Mouse (Mus musculus) megakaryocyte-erythroid progenitor cell, adult 5-6 weeks (primary cell): ENCODE measurements around the gene 1700008O03Rik. TPM values are rescaled to one million over a fixed set of nuclear protein-coding genes. Genes with fewer than 3 reads are reported as not detected.
A peak's percentile ranks its signal among the peaks of the same experiment; 100 is the strongest.

Experiments used
- ATAC-seq: replicated peaks from 2 replicates; pipeline ENCODE4 v1.8.0; 2016; ENCODE audit warnings: mild to moderate bottlenecking, inconsistent platforms; ENCODE audit not compliant: severe bottlenecking, poor library complexity, low FRiP score, low TSS enrichment
- total RNA-seq, 2 experiments: library from RNA; stranded (forward) in 1 of 2; stranded (reverse) in 1 of 2; fragments of 200-1000, 215-1000 nt in 1 of 2; fragments of >200 nt in 1 of 2; fragmentation: Nextera tagmentation in 1 of 2; gene quantifications; 2 replicates each; pipeline ENCODE4 v1.2.3; 2014 to 2017

The 1700008O03Rik gene
- total RNA-seq, 2 experiments from 2014 or later, result not detected

- ATAC-seq, result no peak
Measured at GRCm38 (mm10) chr7:44382541-44382940, 3.1 kb downstream of the 1700008O03Rik start.

- no peak for ATAC-seq
Measured at GRCm38 (mm10) chr7:44378290-44378689, 7.3 kb downstream of the 1700008O03Rik start.

GRCm38 (mm10) chr7:44375793-44376192 lies 9.8 kb downstream of the 1700008O03Rik start:
- no peak for ATAC-seq

GRCm38 (mm10) chr7:44375207-44375606 lies 10.4 kb downstream of the 1700008O03Rik start:
- ATAC-seq, result no peak

GRCm38 (mm10) chr7:44374756-44375155 lies 10.9 kb downstream of the 1700008O03Rik start:
- no peak for ATAC-seq

- ATAC-seq, result peak; percentile 98
Measured at GRCm38 (mm10) chr7:44373889-44374652, 11.5 kb downstream of the 1700008O03Rik start.

- ATAC-seq, result peak; percentile 19; the same call in 1 of the 2 replicates
Measured at GRCm38 (mm10) chr7:44373460-44373859, 12.2 kb downstream of the 1700008O03Rik start.

GRCm38 (mm10) chr7:44372678-44373077 lies 12.9 kb downstream of the 1700008O03Rik start:
- ATAC-seq, result no peak

- ATAC-seq, result no peak
Measured at GRCm38 (mm10) chr7:44360792-44361301, 24.8 kb downstream of the 1700008O03Rik start.

- peak; percentile 88 for ATAC-seq
Measured at GRCm38 (mm10) chr7:44359908-44360672, 25.5 kb downstream of the 1700008O03Rik start.

- ATAC-seq, result no peak
Measured at GRCm38 (mm10) chr7:44358886-44359654, 26.6 kb downstream of the 1700008O03Rik start.

GRCm38 (mm10) chr7:44358012-44358411 lies 27.6 kb downstream of the 1700008O03Rik start:
- ATAC-seq, result no peak

GRCm38 (mm10) chr7:44357531-44357930 lies 28.1 kb downstream of the 1700008O03Rik start:
- ATAC-seq, result no peak

- no peak for ATAC-seq
Measured at GRCm38 (mm10) chr7:44356590-44357481, 28.8 kb downstream of the 1700008O03Rik start.

- no peak for ATAC-seq
Measured at GRCm38 (mm10) chr7:44355411-44355810, 30.2 kb downstream of the 1700008O03Rik start.

- no peak for ATAC-seq
Measured at GRCm38 (mm10) chr7:44353601-44354340, 31.8 kb downstream of the 1700008O03Rik start.

- ATAC-seq, result no peak
Measured at GRCm38 (mm10) chr7:44352750-44353600, 32.6 kb downstream of the 1700008O03Rik start.
